In genomic region chr19:47067096-47067882, GRCm38 (mm10) we compare ENCODE assay signal across 8 mouse cellular contexts. TPM values are rescaled to one million over a fixed set of nuclear protein-coding genes. Genes with fewer than 3 reads are reported as not detected.
DNase-seq lines count a peak whose midpoint lies in the region; ATAC-seq and TF ChIP-seq lines count a peak whose summit lies in the region.

TSS of gene Taf5 (plus strand) at chr19:47067746.

- no peaks in the 10 kb centered on the region for H3K27me3 ChIP-seq in hindbrain, embryonic 10.5 days (ENCODE audit: insufficient read depth, poor library complexity, severe bottlenecking)
- H3K27me3 ChIP-seq in lung, postnatal 0 days (replicated peaks; ENCODE audit: insufficient read depth, low read length), result no peaks in the 10 kb centered on the region

- H3K9ac ChIP-seq in lung, postnatal 0 days (replicated peaks; ENCODE audit: low read depth), result peak within 1 kb of the TSS; percentile 81

- H3K9me3 ChIP-seq in hindbrain, embryonic 10.5 days, result no peaks in the 10 kb centered on the region
- no peaks in the 10 kb centered on the region for H3K9me3 ChIP-seq in lung, postnatal 0 days (ENCODE audit: low read length)

- H3K4me2 ChIP-seq in lung, postnatal 0 days (replicated peaks; ENCODE audit: low read depth, low read length), result peak within 1 kb of the TSS; percentile 84

- peak; percentile 73 for ATAC-seq in frontal cortex, adult (ENCODE audit: low TSS enrichment)
- ATAC-seq in lung, postnatal 0 days, result peak; percentile 81

- peak; percentile 95 for DNase-seq in MN1 (ENCODE audit: low spot score)
- peak; percentile 96 for DNase-seq in cerebellum, adult 9-10 months
- peak; percentile 98 for DNase-seq in hindbrain, embryonic 10.5 days (ENCODE audit: low spot score)
- DNase-seq in layer of hippocampus, adult 9-11 months, result peak; percentile 96
- DNase-seq in lung, postnatal 0 days (ENCODE audit: low spot score), result peak; percentile 99
- DNase-seq in ovary, postnatal 14 days (ENCODE audit: low spot score), result peak; percentile 94
- DNase-seq in thymus, postnatal 14 days, result peak; percentile 98

- H3K27ac ChIP-seq in hindbrain, embryonic 10.5 days, result peak within 1 kb of the TSS; percentile 96
- H3K27ac ChIP-seq in lung, postnatal 0 days (ENCODE audit: low read length), result peak within 1 kb of the TSS; percentile 89

- H3K4me1 ChIP-seq in hindbrain, embryonic 10.5 days (replicated peaks), result peaks cover 19% of the 10 kb centered on the region
- H3K4me1 ChIP-seq in lung, postnatal 0 days (ENCODE audit: insufficient read depth, low read depth, low read length), result no peaks in the 10 kb centered on the region

- peak; percentile 45 for TF ChIP-seq CTCF in lung, postnatal 0 days (IDR thresholded peaks at IDR 0.05)

- TF ChIP-seq EP300 in lung, postnatal 0 days (IDR thresholded peaks at IDR 0.05), result no peak

- peak within 1 kb of the TSS; percentile 99 for H3K4me3 ChIP-seq in hindbrain, embryonic 10.5 days
- H3K4me3 ChIP-seq in lung, postnatal 0 days (ENCODE audit: low read depth, low read length), result peak within 1 kb of the TSS; percentile 97

- peaks cover 17% of the 10 kb centered on the region for H3K36me3 ChIP-seq in hindbrain, embryonic 10.5 days
- H3K36me3 ChIP-seq in lung, postnatal 0 days (ENCODE audit: insufficient read depth, low read length), result 0 out of 2 replicates have a peak, but pooled peaks cover 3% of the 10 kb centered on the region

- 11% methylated on average over 49 of the region's 49 CpGs for WGBS in hindbrain, embryonic 10.5 days
- WGBS in lung, postnatal 0 days, result 9% methylated on average over 48 of the region's 49 CpGs

RNA-seq across cellular contexts. Expression of gene Taf5, which starts in this region (rescaled TPM):
- polyA plus RNA-seq in hindbrain, embryonic 10.5 days (2016; fragmentation: Nextera tagmentation; extraction: Ambion mirVana), result 6.7 and 7.0 TPM in 2 replicates
- 2.1 and 2.3 TPM in 2 replicates for polyA plus RNA-seq in lung, postnatal 0 days (2015; fragmentation: Nextera tagmentation; extraction: Ambion mirVana)

Comparison
In these comparisons a context has a peak if more than half of its experiments do, and no peak if none do; other contexts are left out.
1. Peak in every context shown above with its lines: DNase-seq, ATAC-seq, H3K4me3 ChIP-seq and H3K27ac ChIP-seq.